Mouse (Mus musculus) CH12.LX (cell line): ENCODE data around the gene Efna4. TPM values are rescaled to one million over a fixed set of nuclear protein-coding genes. Genes with fewer than 3 reads are reported as not detected.

Source experiments
- DNase-seq: peaks from one replicate; pipeline ENCODE4 v3.0.0-alpha.2; 2013; ENCODE audit errors: extremely low read depth
- H3K27ac ChIP-seq: 2 replicates; pipeline ENCODE4 v1.5.1; 2012; ENCODE audit warnings: low read depth, mild to moderate bottlenecking, control low read depth, moderate library complexity; ENCODE audit not compliant: insufficient read depth
- H3K27me3 ChIP-seq: replicated peaks from 2 replicates; pipeline ENCODE3; 2012; ENCODE audit warnings: inconsistent platforms
- H3K36me3 ChIP-seq, 2 experiments: replicated peaks in 1 of 2; 2 replicates each; pipeline versions ENCODE3 to v1.6.1; 2012; ENCODE audit warnings: inconsistent platforms in 1 of 2, low read length in 1 of 2, mild to moderate bottlenecking in 1 of 2, mixed read lengths in 1 of 2, moderate library complexity in 1 of 2; ENCODE audit not compliant: control insufficient read depth in 1 of 2, insufficient read depth in 1 of 2
- H3K4me1 ChIP-seq, 2 experiments: 2 replicates each; pipeline ENCODE4 v1.6.1; 2012; ENCODE audit warnings: inconsistent platforms in 1 of 2, moderate library complexity in 1 of 2; ENCODE audit not compliant: insufficient read depth in 2 of 2, control insufficient read depth in 1 of 2
- H3K4me2 ChIP-seq: 2 replicates; pipeline ENCODE4 v1.6.1; 2012; ENCODE audit warnings: low read depth, mild to moderate bottlenecking, control low read depth; ENCODE audit not compliant: poor library complexity, insufficient read depth, severe bottlenecking
- H3K4me3 ChIP-seq, 3 experiments: fragments of 150-350 bp in 1 of 3; sonication (generic) in 1 of 3; replicated peaks in 1 of 3; 2 replicates each; pipeline versions ENCODE3 to v1.5.1; 2011 to 2012; ENCODE audit warnings: low read depth in 2 of 3, low read length in 2 of 3, mild to moderate bottlenecking in 2 of 3, moderate library complexity in 2 of 3, control low read depth in 1 of 3, improper control_type of control experiment in 1 of 3, inconsistent platforms in 1 of 3, mixed read lengths in 1 of 3; ENCODE audit not compliant: poor library complexity in 1 of 3
- H3K79me2 ChIP-seq: replicated peaks from 2 replicates; pipeline ENCODE4 v1.6.1; 2012; ENCODE audit warnings: mild to moderate bottlenecking, moderate library complexity; ENCODE audit not compliant: control insufficient read depth, poor library complexity, insufficient read depth, severe bottlenecking; ENCODE audit errors: extremely low read depth
- H3K9ac ChIP-seq: 2 replicates; pipeline ENCODE4 v1.6.1; 2012; ENCODE audit warnings: low read depth, mild to moderate bottlenecking, control low read depth, moderate library complexity; ENCODE audit not compliant: insufficient read depth
- H3K9me3 ChIP-seq: replicated peaks from 2 replicates; pipeline ENCODE3; 2012; ENCODE audit warnings: low read length, inconsistent platforms, mixed read lengths
- BHLHE40 ChIP-seq: IDR thresholded peaks from 2 replicates; pipeline ENCODE4 v1.6.1; 2011; ENCODE audit warnings: mild to moderate bottlenecking, low read depth, low read length, improper control_type of control experiment
- JUN ChIP-seq: IDR thresholded peaks from 2 replicates; pipeline ENCODE4 v1.6.1; 2011; ENCODE audit warnings: low read depth, mild to moderate bottlenecking, low read length, improper control_type of control experiment, moderate library complexity; ENCODE audit not compliant: insufficient read depth
- MAFK ChIP-seq: IDR thresholded peaks from 2 replicates; pipeline ENCODE4 v1.6.1; 2011; ENCODE audit warnings: low read length, improper control_type of control experiment; ENCODE audit not compliant: insufficient replicate concordance
- MAZ ChIP-seq: IDR thresholded peaks from 2 replicates; pipeline ENCODE4 v1.6.1; 2012; ENCODE audit warnings: low read depth, mild to moderate bottlenecking, inconsistent platforms, low read length, improper control_type of control experiment, moderate library complexity
- POLR2A ChIP-seq: IDR thresholded peaks from 2 replicates; pipeline ENCODE4 v1.6.1; 2011; ENCODE audit warnings: low read depth, mild to moderate bottlenecking, improper control_type of control experiment, low read length
- RCOR1 ChIP-seq: conservative IDR thresholded peaks from 2 replicates; pipeline ENCODE4 v1.6.1; 2012; ENCODE audit warnings: low read depth, mild to moderate bottlenecking, inconsistent platforms, low read length, improper control_type of control experiment
- TCF12 ChIP-seq: IDR thresholded peaks from 2 replicates; pipeline ENCODE4 v1.6.1; 2014; ENCODE audit warnings: low read depth, mild to moderate bottlenecking, inconsistent platforms, low read length, improper control_type of control experiment
- UBTF ChIP-seq: IDR thresholded peaks from 2 replicates; pipeline ENCODE4 v1.6.1; 2012; ENCODE audit warnings: low read depth, mild to moderate bottlenecking, inconsistent platforms, low read length, improper control_type of control experiment, moderate library complexity
- ZC3H11A ChIP-seq: IDR thresholded peaks from 2 replicates; pipeline ENCODE4 v1.6.1; 2012; ENCODE audit warnings: low read depth, mild to moderate bottlenecking, inconsistent platforms, low read length, improper control_type of control experiment
- dilution Hi-C: fragments of 300-500 bp; cut with MboI; formaldehyde crosslinking; loops from 2 replicates; pipeline ENCODE4 v1.14.3; 2020; ENCODE audit warnings: low sequenced_read_pairs; ENCODE audit not compliant: extremely low pct_unique_long_range_greater_than_20kb, extremely low pct_ligation_motif_present
- in situ Hi-C: fragments of 300-500 bp; cut with MboI; formaldehyde crosslinking; loops from 3 replicates; pipeline ENCODE4 v1.14.3; 2019; ENCODE audit warnings: low sequenced_read_pairs, low pct_ligation_motif_present, low pct_unique_long_range_greater_than_20kb, mixed read lengths
- polyA plus RNA-seq: library from polyadenylated mRNA; unstranded; fragments of >175 nt; gene quantifications from 2 replicates; pipeline ENCODE4 v1.2.1, GENCODE M21; 2012; ENCODE audit warnings: low read depth; ENCODE audit not compliant: insufficient read length
- total RNA-seq, 2 experiments: library from RNA; depleted of rRNA; stranded (reverse); fragments of 300-350 nt in 1 of 2; fragments of >200 nt in 1 of 2; gene quantifications; 2 replicates each; pipeline ENCODE4 v1.2.3; 2012 to 2014

Efna4 gene
- total and polyA plus RNA-seq, 3 experiments: 1.1 to 2.6 (median 1.1) TPM

DNA sequence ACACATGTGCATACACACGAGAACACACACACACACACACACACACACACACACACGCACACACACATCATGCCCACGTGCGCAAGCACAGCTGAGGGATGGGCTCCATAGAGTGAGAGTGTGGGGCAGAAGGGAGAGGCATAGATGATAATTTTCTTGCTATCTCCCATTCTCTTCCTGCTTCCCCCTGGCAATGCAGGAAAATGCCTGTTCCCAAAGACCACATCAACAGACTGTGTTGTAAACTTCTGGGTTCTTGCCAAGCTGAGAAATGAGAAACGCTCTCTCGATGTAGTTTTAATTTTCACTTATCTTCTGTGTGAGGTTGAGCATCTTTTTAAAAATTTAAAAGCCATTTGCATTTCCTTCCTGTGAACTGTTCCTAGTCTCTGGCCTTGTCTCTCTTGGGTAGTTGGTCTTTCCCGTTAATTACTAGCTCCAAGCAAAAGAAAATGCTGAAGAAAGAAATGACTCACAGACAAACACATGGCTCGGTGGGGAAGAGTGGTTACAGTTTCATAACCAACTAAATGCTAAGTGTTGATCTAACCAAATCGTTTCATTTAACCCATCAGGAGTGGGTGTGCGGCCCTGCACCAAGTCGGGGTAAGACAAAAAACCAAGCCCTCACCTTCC is 40.9 kb downstream of the Efna4 start:
- no peak overlapping the region for H3K4me2 ChIP-seq
- H3K9ac ChIP-seq: no peak overlapping the region
- H3K9me3 ChIP-seq: no peaks in the 10 kb centered on the region
- H3K4me1 ChIP-seq: peaks cover 7 to 31% of the 10 kb centered on the region in 2 experiments
- TF ChIP-seq JUN (no peak), RCOR1 (no peak), UBTF (no peak), POLR2A (no peak), TCF12 (no peak)
- no peak for DNase-seq
- no peaks in the 10 kb centered on the region for H3K36me3 ChIP-seq
- H3K27ac ChIP-seq: no peak overlapping the region
- H3K4me3 ChIP-seq: peak overlapping the region in 1 of 3 experiments; percentile 37
- in situ Hi-C loops: loop anchor here (5.0 kb wide), 1 partner anchor 50 kb away; the partner anchor contains the start of genes Krtcap2 and Trim46
- H3K27me3 ChIP-seq: no peaks in the 10 kb centered on the region
- no peaks in the 10 kb centered on the region for H3K79me2 ChIP-seq
- dilution Hi-C loops: no loop called here

DNA sequence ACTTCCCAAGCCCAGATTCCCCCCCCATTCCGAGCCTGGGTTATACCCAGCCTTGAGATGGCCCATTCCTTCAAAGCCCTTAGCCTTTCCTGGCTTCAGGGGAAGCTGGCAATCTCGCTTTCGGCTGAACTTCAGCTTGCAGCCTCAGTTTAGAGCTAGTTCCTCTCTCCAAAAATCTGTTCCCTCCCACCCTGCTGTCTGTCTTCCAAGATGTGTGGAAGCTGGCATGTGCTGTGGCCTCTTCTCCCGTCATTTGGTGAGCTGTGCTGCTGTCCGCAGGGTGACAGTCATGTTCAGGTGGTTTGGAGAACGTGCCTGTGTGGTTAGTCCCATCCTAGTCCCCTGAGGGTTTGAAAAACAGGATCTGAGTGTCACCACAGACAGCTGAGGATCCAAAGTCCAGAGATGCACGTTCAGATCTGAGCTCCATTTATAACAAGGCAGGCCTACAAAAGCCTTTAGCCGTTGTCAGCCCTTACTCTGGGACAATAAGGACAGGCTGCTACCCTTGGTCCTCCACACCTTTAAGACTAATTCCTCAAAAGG is 42.1 kb downstream of the Efna4 start:
- H3K27me3 ChIP-seq: no peaks in the 10 kb centered on the region
- no peaks in the 10 kb centered on the region for H3K79me2 ChIP-seq
- H3K4me1 ChIP-seq: peaks cover 7 to 31% of the 10 kb centered on the region in 2 experiments
- no peaks in the 10 kb centered on the region for H3K9me3 ChIP-seq
- no peak overlapping the region for H3K4me3 ChIP-seq
- dilution Hi-C loops (no loop called here), in situ Hi-C loops (loop anchor here (5.0 kb wide), 1 partner anchor 48 kb away; the partner anchor contains the start of genes Krtcap2 and Trim46)
- H3K36me3 ChIP-seq: no peaks in the 10 kb centered on the region
- no peak overlapping the region for H3K9ac ChIP-seq
- TF ChIP-seq BHLHE40 (peak; percentile 63), JUN (no peak), ZC3H11A (no peak)
- H3K4me2 ChIP-seq: no peak overlapping the region
- no peak overlapping the region for H3K27ac ChIP-seq
- DNase-seq: no peak

DNA sequence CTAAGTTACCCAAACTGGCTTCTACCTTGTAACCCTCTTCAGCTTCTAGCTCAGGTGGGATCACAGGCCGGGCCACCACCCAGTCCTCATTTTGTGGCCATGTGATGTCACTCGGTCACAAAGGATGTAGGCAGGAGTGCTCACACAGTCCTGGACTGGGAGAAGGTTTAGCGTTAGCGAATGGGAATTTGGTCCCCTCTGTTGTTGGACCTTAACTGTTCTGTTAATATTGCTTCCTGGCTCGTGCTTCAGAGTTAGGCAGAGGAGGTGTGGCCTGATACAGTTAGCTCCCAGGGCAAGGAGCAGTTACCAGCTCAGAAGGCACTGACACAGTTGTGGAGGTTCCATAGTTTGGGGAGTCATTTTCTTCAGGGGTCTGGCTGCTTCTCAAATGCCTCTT is 43.6 kb downstream of the Efna4 start:
- no peak for DNase-seq
- H3K9me3 ChIP-seq: no peaks in the 10 kb centered on the region
- no peak overlapping the region for H3K27ac ChIP-seq
- no peaks in the 10 kb centered on the region for H3K79me2 ChIP-seq
- TF ChIP-seq MAFK (no peak), MAZ (no peak)
- dilution Hi-C loops (no loop called here), in situ Hi-C loops (no loop called here)
- H3K27me3 ChIP-seq: no peaks in the 10 kb centered on the region
- no peak overlapping the region for H3K4me3 ChIP-seq
- no peak overlapping the region for H3K9ac ChIP-seq
- H3K4me2 ChIP-seq: no peak overlapping the region
- H3K4me1 ChIP-seq: peaks cover 7 to 34% of the 10 kb centered on the region in 2 experiments
- H3K36me3 ChIP-seq: no peaks in the 10 kb centered on the region
